Mouse (Mus musculus) spleen, adult 2 months (tissue): ENCODE data around the gene Apoc4.

Experiments
- CTCF ChIP-seq: fragments of 200-500 bp; IDR thresholded peaks from 2 replicates; pipeline ENCODE4 v1.5.1; 2011; ENCODE audit warnings: mild to moderate bottlenecking, inconsistent platforms; ENCODE audit not compliant: insufficient read depth, insufficient read length, insufficient replicate concordance; ENCODE audit errors: extremely low read depth
- POLR2A ChIP-seq: fragments of 200-500 bp; IDR thresholded peaks from 2 replicates; pipeline ENCODE4 v1.6.1; 2011; ENCODE audit warnings: low read depth, low read length, inconsistent platforms

- TF ChIP-seq CTCF = no peak
- no peak for TF ChIP-seq POLR2A
Observed at GRCm38 (mm10) chr7:19726541-19726940, 45.3 kb upstream of the Apoc4 start.
